Mouse (Mus musculus) intestine, embryonic 14.5 days (tissue): ENCODE results near the gene Wbp2. TPM values are rescaled to one million over a fixed set of nuclear protein-coding genes. Genes with fewer than 3 reads are reported as not detected.
A peak's percentile ranks its signal among the peaks of the same experiment; 100 is the strongest.

Experiments used
- ATAC-seq: fragments of 200-750 bp; cut with Nextera tagmentation; replicated peaks from 2 replicates; pipeline ENCODE4 v1.8.0; 2017; ENCODE audit warnings: low read depth, moderate number of reproducible peaks, moderate TSS enrichment, moderate library complexity; ENCODE audit not compliant: low FRiP score, low TSS enrichment
- DNase-seq: peaks from one replicate; pipeline ENCODE4 v3.0.0-alpha.2; 2018; ENCODE audit warnings: low spot score
- H3K27ac ChIP-seq: fragments of 300-500 bp; sonication (generic); 2 replicates; pipeline ENCODE4 v1.5.1; 2014; ENCODE audit warnings: low read depth, mild to moderate bottlenecking, control low read depth
- H3K27me3 ChIP-seq: fragments of 300-500 bp; sonication (generic); replicated peaks from 2 replicates; pipeline ENCODE4 v1.6.1; 2014; ENCODE audit warnings: low read length, control low read depth; ENCODE audit not compliant: control insufficient read depth, insufficient read depth
- H3K36me3 ChIP-seq: fragments of 300-500 bp; sonication (generic); 2 replicates; pipeline ENCODE4 v1.6.1; 2014; ENCODE audit warnings: low read length, control low read depth; ENCODE audit not compliant: control insufficient read depth, insufficient read depth
- H3K4me1 ChIP-seq: fragments of 300-500 bp; sonication (generic); replicated peaks from 2 replicates; pipeline ENCODE4 v1.6.1; 2014; ENCODE audit warnings: low read length, control low read depth, mixed read lengths; ENCODE audit not compliant: control insufficient read depth, insufficient read depth
- H3K4me2 ChIP-seq: fragments of 300-500 bp; sonication (generic); 2 replicates; pipeline ENCODE4 v1.6.1; 2014; ENCODE audit warnings: low read length
- H3K4me3 ChIP-seq: fragments of 300-500 bp; sonication (generic); 2 replicates; pipeline ENCODE4 v1.5.1; 2014; ENCODE audit warnings: low read depth, low read length, control low read depth, mixed read lengths
- H3K9ac ChIP-seq: fragments of 300-500 bp; sonication (generic); 2 replicates; pipeline ENCODE4 v1.6.1; 2014; ENCODE audit warnings: mild to moderate bottlenecking, low read length
- H3K9me3 ChIP-seq: fragments of 300-500 bp; sonication (generic); 2 replicates; pipeline ENCODE4 v1.6.1; 2016; ENCODE audit warnings: low read length, control low read depth; ENCODE audit not compliant: control insufficient read depth
- WGBS: fragments of 180-500 bp; shearing (Covaris S2); extraction: QIAGEN DNeasy Blood & Tissue Kit; methylation state at CpG from one replicate; pipeline ENCODE4 v1.1.7; 2014; 5-methylcytosine and 5-hydroxymethylcytosine counted together
- polyA plus RNA-seq: library from polyadenylated mRNA; unstranded; fragments of >200 nt; fragmentation: Nextera tagmentation; extraction: Ambion mirVana; gene quantifications from 2 replicates; pipeline ENCODE4 v1.2.1, GENCODE M21; 2014

Wbp2 gene
- polyA plus RNA-seq, 1 experiment from 2014 or later = 85.0 TPM

DNA sequence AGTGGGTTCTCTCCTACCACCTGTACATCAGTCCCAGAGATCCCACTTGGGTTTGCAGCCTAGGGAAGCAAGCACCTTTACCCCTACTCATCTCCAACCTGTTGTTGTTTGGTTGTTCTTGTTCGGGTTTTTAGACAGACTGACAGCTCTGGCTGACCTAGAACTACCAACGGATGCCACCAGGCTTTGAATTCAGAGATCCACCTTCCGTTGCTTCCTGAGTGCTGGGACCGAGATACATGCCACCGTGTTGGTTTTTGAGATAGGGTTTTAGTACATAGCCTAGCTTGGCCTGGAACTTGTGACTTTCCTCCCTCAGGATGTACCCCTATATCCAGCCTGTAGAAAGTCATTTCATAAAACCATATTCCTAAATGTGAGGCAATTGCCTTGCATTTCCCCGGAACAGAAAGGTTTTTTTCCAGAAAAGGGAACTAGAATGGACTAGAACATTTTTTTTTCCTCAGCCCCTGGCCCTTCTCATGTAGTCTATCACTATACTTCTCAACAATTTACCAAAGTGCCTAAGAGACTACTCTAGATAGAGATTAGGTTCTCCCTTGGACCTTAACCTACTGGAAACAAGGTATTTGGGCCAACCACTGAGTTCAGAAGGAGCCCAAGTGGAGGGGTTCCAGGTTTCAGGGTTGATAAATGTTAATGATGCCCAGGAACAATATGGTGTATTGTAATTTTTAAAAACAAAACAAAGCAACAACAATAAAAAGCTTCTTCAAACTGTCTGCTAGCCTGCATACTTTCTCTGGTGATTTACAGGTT is 57.5 kb downstream of the Wbp2 start:
- H3K4me3 ChIP-seq = peak overlapping the region; percentile 74
- H3K4me1 ChIP-seq = peaks cover 12% of the 10 kb centered on the region
- H3K36me3 ChIP-seq = no peaks in the 10 kb centered on the region
- H3K27ac ChIP-seq = peak overlapping the region; percentile 54; the same call in 1 of the 2 replicates
- ATAC-seq = no peak
- peak overlapping the region; percentile 41; the same call in 1 of the 2 replicates for H3K9ac ChIP-seq
- no peaks in the 10 kb centered on the region for H3K27me3 ChIP-seq
- H3K4me2 ChIP-seq = peak overlapping the region; percentile 64
- no peaks in the 10 kb centered on the region for H3K9me3 ChIP-seq
- no peak for DNase-seq
- WGBS = 76% methylated on average over 6 of the region's 6 CpGs

Other genes with a start within 250 kb of the Wbp2 start
- gene Myo15b, start 228.6 kb downstream of the Wbp2 start, polyA plus RNA-seq = 32.9 and 44.8 TPM in 2 replicates
- 1.1 and 2.5 TPM in 2 replicates for gene Smim5, start 187.0 kb downstream of the Wbp2 start, polyA plus RNA-seq
- gene Smim6, start 175.0 kb downstream of the Wbp2 start, polyA plus RNA-seq = 16.9 and 24.5 TPM in 2 replicates
- gene Sap30bp, start 153.7 kb downstream of the Wbp2 start, polyA plus RNA-seq = 37.3 and 38.6 TPM in 2 replicates
- gene Recql5, start 153.5 kb downstream of the Wbp2 start, polyA plus RNA-seq = 18.5 and 20.7 TPM in 2 replicates
- gene Itgb4, start 112.3 kb downstream of the Wbp2 start, polyA plus RNA-seq = 4.8 and 5.5 TPM in 2 replicates
- 235 and 236 TPM in 2 replicates for gene Galk1, start 74.3 kb downstream of the Wbp2 start, polyA plus RNA-seq
- 1,654 and 1,734 TPM in 2 replicates for gene H3f3b, start 59.0 kb downstream of the Wbp2 start, polyA plus RNA-seq
- 29.8 and 34.5 TPM in 2 replicates for gene Unk, start 56.7 kb downstream of the Wbp2 start, polyA plus RNA-seq
- gene Unc13d, start 9.0 kb downstream of the Wbp2 start, polyA plus RNA-seq = 2.6 and 3.5 TPM in 2 replicates
- gene Trim47, start 40.2 kb upstream of the Wbp2 start, polyA plus RNA-seq = 10.8 and 13.1 TPM in 2 replicates
- gene Trim65, start 44.1 kb upstream of the Wbp2 start, polyA plus RNA-seq = 5.3 and 5.5 TPM in 2 replicates
- 111 and 113 TPM in 2 replicates for gene Mrpl38, start 51.9 kb upstream of the Wbp2 start, polyA plus RNA-seq
- gene Fbf1, start 81.2 kb upstream of the Wbp2 start, polyA plus RNA-seq = 22.8 and 23.3 TPM in 2 replicates
- 88.8 and 93.2 TPM in 2 replicates for gene Ten1, start 111.9 kb upstream of the Wbp2 start, polyA plus RNA-seq
- 33.3 and 35.1 TPM in 2 replicates for gene Acox1, start 112.0 kb upstream of the Wbp2 start, polyA plus RNA-seq
- gene Evpl, start 151.1 kb upstream of the Wbp2 start, polyA plus RNA-seq = 3.2 and 3.7 TPM in 2 replicates
- 78.1 and 83.2 TPM in 2 replicates for gene Srp68, start 187.2 kb upstream of the Wbp2 start, polyA plus RNA-seq
- gene Galr2, start 193.9 kb upstream of the Wbp2 start, polyA plus RNA-seq = 0.11 and 0.15 TPM in 2 replicates
- 63.8 TPM in 2 replicates for gene Exoc7, start 220.2 kb upstream of the Wbp2 start, polyA plus RNA-seq
- gene Foxj1, start 248.4 kb upstream of the Wbp2 start, polyA plus RNA-seq = 0.95 and 0.97 TPM in 2 replicates